Mouse (Mus musculus) liver, embryonic 14.5 days (tissue): ENCODE measurements around the gene Srgap2. TPM values are rescaled to one million over a fixed set of nuclear protein-coding genes. Genes with fewer than 3 reads are reported as not detected.

Experiments used
- ATAC-seq: fragments of 200-750 bp; cut with Nextera tagmentation; 2 replicates; pipeline ENCODE4 v1.8.0; 2017; ENCODE audit warnings: moderate number of reproducible peaks, mild to moderate bottlenecking, moderate library complexity; ENCODE audit not compliant: insufficient read depth
- DNase-seq, 3 experiments: peaks; one replicate each; pipeline ENCODE4 v3.0.0-alpha.2; 2012 to 2013; ENCODE audit warnings: low read depth in 3 of 3, low spot score in 3 of 3
- H3K27ac ChIP-seq: fragments of 300-500 bp; sonication (generic); 2 replicates; pipeline ENCODE4 v1.5.1; 2014; ENCODE audit warnings: moderate library complexity, mild to moderate bottlenecking, control low read depth, inconsistent platforms
- H3K27me3 ChIP-seq: fragments of 300-500 bp; sonication (generic); 2 replicates; pipeline ENCODE4 v1.6.1; 2014; ENCODE audit warnings: mild to moderate bottlenecking, low read length, moderate library complexity; ENCODE audit not compliant: control insufficient read depth, insufficient read depth
- H3K36me3 ChIP-seq: fragments of 300-500 bp; sonication (generic); replicated peaks from 2 replicates; pipeline ENCODE4 v1.6.1; 2014; ENCODE audit warnings: low read depth; ENCODE audit not compliant: control insufficient read depth, insufficient read depth
- H3K4me1 ChIP-seq, 2 experiments: fragments of 200-500 bp in 1 of 2; fragments of 300-500 bp in 1 of 2; sonication (generic) in 1 of 2; replicated peaks; 2 replicates each; pipeline ENCODE4 v1.6.1; 2012 to 2014; ENCODE audit warnings: antibody characterized with exemption in 1 of 2, inconsistent platforms in 1 of 2, low read length in 1 of 2; ENCODE audit not compliant: control insufficient read depth in 2 of 2, insufficient read depth in 2 of 2
- H3K4me2 ChIP-seq: fragments of 300-500 bp; sonication (generic); 2 replicates; pipeline ENCODE4 v1.6.1; 2014; ENCODE audit warnings: low read depth, mild to moderate bottlenecking, control low read depth, moderate library complexity
- H3K4me3 ChIP-seq, 2 experiments: fragments of 200-500 bp in 1 of 2; fragments of 300-500 bp in 1 of 2; sonication (generic) in 1 of 2; 2 replicates each; pipeline ENCODE4 v1.5.1; 2012 to 2014; ENCODE audit warnings: low read depth in 2 of 2, low read length in 2 of 2, mild to moderate bottlenecking in 2 of 2, control low read depth in 1 of 2, inconsistent platforms in 1 of 2, moderate library complexity in 1 of 2; ENCODE audit not compliant: insufficient read depth in 1 of 2
- H3K9ac ChIP-seq: fragments of 300-500 bp; sonication (generic); replicated peaks from 2 replicates; pipeline ENCODE4 v1.6.1; 2014; ENCODE audit warnings: mild to moderate bottlenecking, control low read depth, moderate library complexity
- H3K9me3 ChIP-seq: fragments of 300-500 bp; sonication (generic); 2 replicates; pipeline ENCODE4 v1.6.1; 2016; ENCODE audit warnings: low read length, mixed read lengths; ENCODE audit not compliant: control insufficient read depth
- CTCF ChIP-seq: IDR thresholded peaks from 2 replicates; pipeline ENCODE4 v1.5.1; 2016; ENCODE audit warnings: antibody characterized with exemption, low read depth, control low read depth
- EP300 ChIP-seq: IDR thresholded peaks from 2 replicates; pipeline ENCODE4 v1.6.1; 2016; ENCODE audit warnings: antibody characterized with exemption, low read depth
- WGBS: fragments of 180-500 bp; shearing (Covaris S2); extraction: QIAGEN DNeasy Blood & Tissue Kit; methylation state at CpG from one replicate; pipeline ENCODE4 v1.1.7; 2014; ENCODE audit not compliant: insufficient replicate concordance; 5-methylcytosine and 5-hydroxymethylcytosine counted together
- polyA plus RNA-seq, 2 experiments: library from polyadenylated mRNA; depleted of rRNA in 1 of 2; stranded (reverse) in 1 of 2; unstranded in 1 of 2; fragments of >200 nt; fragmentation: Nextera tagmentation in 1 of 2; extraction: Ambion mirVana in 1 of 2; gene quantifications; 2 replicates each; pipeline versions ENCODE4 v1.2.1 to v1.2.3; 2012 to 2014

Srgap2 gene
- polyA plus RNA-seq, 2 experiments, result 3.9 to 4.9 TPM

GRCm38 (mm10) chr1:131489312-131489711, 37.8 kb downstream of the Srgap2 start:
- H3K36me3 ChIP-seq, result no peaks in the 10 kb centered on the region
- no peak overlapping the region for H3K27ac ChIP-seq
- no peak overlapping the region for H3K4me3 ChIP-seq
- peaks cover 0 to 2% of the 10 kb centered on the region in 2 experiments; a peak in 1 of 4 replicates for H3K4me1 ChIP-seq
- no peaks in the 10 kb centered on the region for H3K27me3 ChIP-seq
- H3K9me3 ChIP-seq, result no peaks in the 10 kb centered on the region
- no peak overlapping the region for H3K4me2 ChIP-seq
- TF ChIP-seq EP300, result no peak
- no peak for TF ChIP-seq CTCF
- WGBS, result 75% methylated on average over 3 of the region's 3 CpGs
- ATAC-seq, result no peak
- no peak overlapping the region for H3K9ac ChIP-seq
- DNase-seq, result no peak

GRCm38 (mm10) chr1:131486094-131486850, 40.9 kb downstream of the Srgap2 start:
- WGBS, result 57% methylated on average over 5 of the region's 5 CpGs
- DNase-seq (no peak), ATAC-seq (no peak)
- Histone ChIP-seq H3K9me3 (no peaks in the 10 kb centered on the region), H3K4me2 (no peak overlapping the region), H3K4me1 (no peaks in the 10 kb centered on the region), H3K27me3 (no peaks in the 10 kb centered on the region), H3K9ac (no peak overlapping the region), H3K36me3 (no peaks in the 10 kb centered on the region), H3K27ac (no peak overlapping the region), H3K4me3 (no peak overlapping the region)
- no peak for TF ChIP-seq EP300
- no peak for TF ChIP-seq CTCF

DNA sequence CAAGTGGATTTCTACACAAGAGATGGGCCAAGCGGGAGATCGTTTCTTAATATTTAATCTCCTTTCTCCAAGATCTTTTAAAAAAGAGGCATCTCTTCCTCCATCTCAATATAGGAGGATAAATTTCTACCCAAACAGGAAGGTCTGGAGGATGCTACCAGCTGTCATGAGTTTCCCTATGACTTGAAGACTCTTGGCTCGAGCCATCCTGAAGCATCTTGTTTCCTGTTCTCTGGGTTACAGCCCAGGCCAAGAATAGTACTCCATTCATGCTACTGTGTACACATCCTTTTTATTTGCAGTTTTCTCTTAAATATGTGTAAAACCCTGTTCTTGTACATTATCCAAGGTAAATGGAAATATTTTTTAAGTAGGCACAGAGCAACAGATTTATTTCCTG, 44.9 kb downstream of the Srgap2 start:
- Histone ChIP-seq H3K36me3 (no peaks in the 10 kb centered on the region), H3K4me2 (no peak overlapping the region), H3K4me3 (no peak overlapping the region), H3K27ac (no peak overlapping the region), H3K4me1 (no peaks in the 10 kb centered on the region), H3K27me3 (no peaks in the 10 kb centered on the region), H3K9ac (no peak overlapping the region), H3K9me3 (no peaks in the 10 kb centered on the region)
- TF ChIP-seq CTCF (no peak), EP300 (no peak)
- 72% methylated on average over 3 of the region's 3 CpGs for WGBS
- no peak for DNase-seq
- no peak for ATAC-seq

GRCm38 (mm10) chr1:131481391-131481790, 45.8 kb downstream of the Srgap2 start:
- Histone ChIP-seq H3K9ac (no peak overlapping the region), H3K4me1 (no peaks in the 10 kb centered on the region), H3K36me3 (no peaks in the 10 kb centered on the region), H3K9me3 (no peaks in the 10 kb centered on the region), H3K4me3 (no peak overlapping the region), H3K27ac (no peak overlapping the region), H3K4me2 (no peak overlapping the region), H3K27me3 (no peaks in the 10 kb centered on the region)
- no peak for DNase-seq
- no peak for TF ChIP-seq EP300
- no peak for TF ChIP-seq CTCF
- ATAC-seq, result no peak

- Histone ChIP-seq H3K36me3 (no peaks in the 10 kb centered on the region), H3K27ac (no peak overlapping the region), H3K9me3 (no peaks in the 10 kb centered on the region), H3K4me2 (no peak overlapping the region), H3K27me3 (no peaks in the 10 kb centered on the region), H3K9ac (no peak overlapping the region), H3K4me1 (no peaks in the 10 kb centered on the region), H3K4me3 (no peak overlapping the region)
- ATAC-seq (no peak), DNase-seq (no peak)
- WGBS, result 47% methylated on average over 2 of the region's 2 CpGs
- no peak for TF ChIP-seq CTCF
- TF ChIP-seq EP300, result no peak
These were observed 48.3 kb downstream of the Srgap2 start for GRCm38 (mm10) chr1:131478770-131479305.
